Mouse (Mus musculus) liver, postnatal 0 days (tissue): Measurements from ENCODE around the gene Vegfa.

ENCODE experiments used
- CTCF ChIP-seq: sonication (generic); IDR thresholded peaks from 2 replicates; pipeline ENCODE4 v1.5.1; 2016; ENCODE audit warnings: antibody characterized with exemption, low read depth
- EP300 ChIP-seq: IDR thresholded peaks from 2 replicates; pipeline ENCODE4 v1.6.1; 2016; ENCODE audit warnings: antibody characterized with exemption, low read depth, mild to moderate bottlenecking

DNA sequence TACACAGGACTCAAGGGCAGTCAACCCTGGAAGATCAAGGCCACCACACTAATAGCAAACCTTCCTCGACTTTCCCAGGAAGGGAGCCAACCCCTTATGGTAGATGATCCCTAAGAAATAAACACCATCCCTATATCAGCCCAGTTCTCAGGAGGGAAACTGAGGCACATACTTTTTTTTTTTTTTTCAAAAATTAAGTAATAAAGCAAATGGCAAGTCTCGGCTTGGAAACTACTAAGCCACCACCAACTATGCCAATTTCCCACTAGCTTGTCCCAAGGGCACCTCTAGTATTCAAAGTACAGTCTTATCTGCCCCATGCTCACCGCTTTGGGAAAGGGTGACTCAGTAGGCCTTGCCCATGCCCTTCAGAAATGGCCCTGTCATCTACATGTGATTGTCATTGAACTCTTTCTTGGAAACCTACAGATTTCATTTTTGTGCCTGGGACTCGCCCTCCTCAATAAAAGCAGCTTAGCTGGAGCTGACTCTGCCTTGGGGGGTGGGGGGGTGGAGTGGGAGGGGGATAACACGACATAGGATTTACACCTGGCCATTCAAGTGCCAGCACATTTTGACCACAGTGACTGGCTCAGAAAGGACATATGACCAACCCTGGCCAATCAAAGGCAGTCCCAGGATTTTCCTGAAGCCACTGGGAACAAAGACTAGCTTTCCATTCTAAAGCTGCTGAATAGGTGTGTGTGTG, 43.5 kb upstream of the Vegfa start:
- no peak for TF ChIP-seq CTCF
- no peak for TF ChIP-seq EP300
